Mouse (Mus musculus) natural killer cell, adult 2 months (primary cell): ENCODE measurements around the gene Csnk1e.

Experiments used
- DNase-seq, 2 experiments: peaks; one replicate each; pipeline ENCODE4 v3.0.0; 2022; ENCODE audit warnings: low spot score in 2 of 2

Csnk1e gene

GRCm38 (mm10) chr15:79424602-79425001 lies 30.8 kb downstream of the Csnk1e start:
- no peak for DNase-seq

- DNase-seq = no peak
These were observed 32.6 kb downstream of the Csnk1e start for GRCm38 (mm10) chr15:79422715-79423243.

- DNase-seq = no peak
These were observed 36.7 kb downstream of the Csnk1e start for GRCm38 (mm10) chr15:79418677-79419076.

- no peak for DNase-seq
These were observed 37.1 kb downstream of the Csnk1e start for GRCm38 (mm10) chr15:79418265-79418664.

GRCm38 (mm10) chr15:79417379-79417778 lies 38.0 kb downstream of the Csnk1e start:
- no peak for DNase-seq

- no peak for DNase-seq
These were observed 38.8 kb downstream of the Csnk1e start for GRCm38 (mm10) chr15:79416460-79417085.

- peak; percentile 59 for DNase-seq
These were observed 40.9 kb downstream of the Csnk1e start for GRCm38 (mm10) chr15:79414513-79414912.

- DNase-seq = no peak
These were observed 41.6 kb downstream of the Csnk1e start for GRCm38 (mm10) chr15:79413802-79414201.

- no peak for DNase-seq
These were observed 42.2 kb downstream of the Csnk1e start for GRCm38 (mm10) chr15:79413201-79413600.

- DNase-seq = no peak
These were observed 43.9 kb downstream of the Csnk1e start for GRCm38 (mm10) chr15:79411363-79412065.

- no peak for DNase-seq
These were observed 46.2 kb downstream of the Csnk1e start for GRCm38 (mm10) chr15:79409077-79409573.

GRCm38 (mm10) chr15:79406564-79406963 lies 48.8 kb downstream of the Csnk1e start:
- DNase-seq = no peak

GRCm38 (mm10) chr15:79404277-79404676 lies 51.1 kb downstream of the Csnk1e start:
- DNase-seq = no peak

GRCm38 (mm10) chr15:79403763-79404210 lies 51.6 kb downstream of the Csnk1e start:
- DNase-seq = no peak

- DNase-seq = peak; percentile 76 to 84
These were observed 52.3 kb downstream of the Csnk1e start, which contains the start of gene Tmem184b for GRCm38 (mm10) chr15:79402836-79403762. Gene Tmem184b (minus strand): TSS chr15:79403569.

- no peak for DNase-seq
These were observed 53.2 kb downstream of the Csnk1e start for GRCm38 (mm10) chr15:79402176-79402575.

GRCm38 (mm10) chr15:79400975-79401365 lies 54.4 kb downstream of the Csnk1e start:
- DNase-seq = no peak

GRCm38 (mm10) chr15:79400134-79400974 lies 55.0 kb downstream of the Csnk1e start:
- no peak for DNase-seq

- no peak for DNase-seq
These were observed 55.9 kb downstream of the Csnk1e start for GRCm38 (mm10) chr15:79399231-79400052.

GRCm38 (mm10) chr15:79396736-79397135 lies 58.6 kb downstream of the Csnk1e start:
- peak in 1 of 2 experiments; percentile 34 for DNase-seq
